Mouse (Mus musculus): Measurements from ENCODE around the gene Mrpl52.

- TF ChIP-seq CTCF (IDR thresholded peaks at IDR 0.05; ENCODE audit: extremely low read depth, insufficient read depth, low read length) (no peak), POLR2A (IDR thresholded peaks at IDR 0.05; ENCODE audit: extremely low read depth, insufficient read depth, low read length) (no peak)
These were observed 1.7 kb downstream of the Mrpl52 start for GRCm38 (mm10) chr14:54428421-54428820.

Data from cortical plate, adult 2 months (tissue).